Mouse (Mus musculus) c-Kit-positive CD71-positive TER-119-positive erythroid progenitor cells, embryonic 14.5 days (primary cell): Measurements from ENCODE around the gene B230217C12Rik.

Source experiments
- DNase-seq: peaks from one replicate; pipeline ENCODE4 v3.0.0-alpha.2; 2013; ENCODE audit warnings: low spot score

B230217C12Rik gene

GRCm38 (mm10) chr11:97840539-97840954 lies at the start of gene B230217C12Rik:
Gene B230217C12Rik, plus strand, starts transcription at chr11:97840780.
- no peak for DNase-seq

- DNase-seq, result peak; percentile 77
These were observed 47.4 kb upstream of the B230217C12Rik start for GRCm38 (mm10) chr11:97793165-97793564.

DNA sequence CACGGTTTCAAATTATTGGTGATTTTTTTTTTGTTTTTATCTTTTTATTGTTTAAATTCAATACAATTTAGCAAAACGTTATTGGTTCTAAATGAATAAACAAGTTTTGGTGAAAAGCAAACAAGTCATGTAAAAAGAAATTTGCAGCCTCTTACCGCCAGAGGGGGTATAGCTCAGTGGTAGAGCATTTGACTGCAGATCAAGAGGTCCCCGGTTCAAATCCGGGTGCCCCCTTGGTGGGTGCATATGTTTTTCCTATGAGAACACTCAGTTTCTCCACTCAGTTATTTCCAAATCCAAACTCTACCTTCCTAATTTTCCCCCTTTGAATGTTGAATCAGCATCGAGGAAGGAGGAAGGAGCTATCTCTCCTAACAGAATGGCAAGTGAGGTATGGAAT lies 43.7 kb upstream of the B230217C12Rik start:
- peak; percentile 62 for DNase-seq

- no peak for DNase-seq
These were observed 43.1 kb upstream of the B230217C12Rik start for GRCm38 (mm10) chr11:97797369-97798082.

GRCm38 (mm10) chr11:97798083-97798435 lies 42.5 kb upstream of the B230217C12Rik start:
- no peak for DNase-seq

- peak; percentile 77 for DNase-seq
These were observed 41.8 kb upstream of the B230217C12Rik start, which contains the start of gene Lasp1 for GRCm38 (mm10) chr11:97798782-97799145. Gene Lasp1, plus strand, starts transcription at chr11:97799000.

DNA sequence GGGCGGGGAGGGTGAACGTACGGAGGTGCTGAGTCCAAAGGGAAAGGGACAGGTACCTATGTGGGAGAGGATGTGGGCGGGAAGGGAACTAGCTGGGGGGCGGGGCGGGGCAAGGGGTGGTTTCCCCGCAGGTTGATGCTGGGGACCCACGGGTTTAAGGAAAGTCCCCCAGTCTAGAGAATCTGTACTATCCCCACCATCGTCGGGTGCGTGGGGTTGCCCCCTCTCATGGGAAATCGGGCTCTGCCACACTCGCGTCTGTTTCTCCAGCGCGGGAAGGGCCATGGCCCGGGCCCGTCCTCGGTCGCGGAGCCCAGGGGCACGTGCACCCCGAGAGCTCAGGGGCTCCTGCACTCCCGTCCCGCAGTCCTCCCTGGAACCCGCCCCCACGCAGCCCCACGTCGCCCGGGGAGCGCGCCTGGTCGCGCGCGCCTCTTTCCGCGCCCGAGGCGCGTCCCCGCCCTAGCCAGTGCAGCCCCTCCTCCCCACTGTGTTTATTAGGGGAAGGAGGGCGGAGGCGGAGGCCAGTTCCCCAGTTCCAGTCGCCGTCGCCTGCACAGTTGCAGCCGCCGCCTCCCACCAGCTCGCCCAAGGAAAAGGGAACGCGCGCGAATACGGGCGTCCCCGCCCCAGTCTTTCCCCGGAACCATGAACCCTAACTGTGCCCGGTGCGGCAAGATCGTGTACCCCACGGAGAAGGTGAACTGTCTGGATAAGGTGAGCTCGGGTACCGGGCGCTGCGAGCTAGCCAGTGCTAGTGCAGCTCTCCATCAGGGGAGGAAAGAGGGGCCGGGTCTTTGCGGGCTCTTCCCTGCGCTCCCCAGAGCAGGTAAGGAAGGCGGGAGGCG lies 41.2 kb upstream of the B230217C12Rik start:
- DNase-seq, result no peak

- no peak for DNase-seq
These were observed 40.4 kb upstream of the B230217C12Rik start for GRCm38 (mm10) chr11:97799994-97800690.

DNA sequence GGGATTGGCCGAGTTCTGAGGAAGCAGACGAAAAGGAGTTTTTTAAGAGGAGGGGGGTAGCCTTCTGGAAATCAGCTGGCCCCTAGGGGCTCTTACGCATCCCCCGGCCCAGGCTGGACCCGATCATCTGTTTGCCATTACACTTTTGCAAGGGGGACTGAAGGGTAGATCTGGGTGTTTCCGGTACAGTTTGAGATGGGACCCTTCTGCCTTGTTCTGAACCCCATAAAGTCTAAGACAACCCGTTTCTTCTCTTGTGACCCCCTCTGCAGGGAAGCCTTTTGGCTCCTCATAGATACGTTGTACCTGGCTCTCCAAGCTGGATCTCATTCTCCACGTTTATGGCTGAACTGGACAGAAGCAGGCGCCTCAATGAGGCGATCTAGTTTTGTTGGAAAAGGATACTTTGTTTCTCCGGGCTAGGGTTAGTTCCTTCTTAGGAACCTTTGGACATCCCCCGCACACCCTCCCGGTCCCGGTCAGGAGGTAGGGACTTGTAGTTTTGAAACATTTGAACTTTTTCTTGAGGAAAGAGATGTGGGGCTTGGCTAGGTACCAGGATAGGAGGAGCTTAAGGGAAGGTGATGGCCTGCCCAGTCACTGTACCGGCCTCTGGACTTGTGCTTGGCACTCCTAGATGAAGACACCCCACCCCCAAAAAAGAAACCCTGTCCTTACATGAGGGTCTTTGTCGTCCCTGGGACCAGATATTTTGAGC lies 39.7 kb upstream of the B230217C12Rik start:
- no peak for DNase-seq

- DNase-seq, result no peak
These were observed 39.0 kb upstream of the B230217C12Rik start for GRCm38 (mm10) chr11:97801409-97802193.

DNA sequence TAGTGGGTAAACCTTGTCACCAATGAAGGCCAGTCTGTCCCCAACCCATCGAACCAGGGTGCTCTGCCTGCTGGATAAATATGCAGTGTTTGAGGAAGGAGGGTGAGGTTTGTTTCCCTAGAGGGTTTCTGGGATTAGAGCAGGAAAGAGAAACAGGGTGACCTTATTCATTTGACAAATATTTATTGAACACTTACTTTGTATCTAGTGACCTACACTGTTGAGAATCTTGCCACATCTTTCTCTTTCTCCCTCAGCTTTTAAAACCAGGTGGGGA lies 38.4 kb upstream of the B230217C12Rik start:
- no peak for DNase-seq

- DNase-seq, result no peak
These were observed 38.1 kb upstream of the B230217C12Rik start for GRCm38 (mm10) chr11:97802495-97802894.

GRCm38 (mm10) chr11:97803847-97804246 lies 36.7 kb upstream of the B230217C12Rik start:
- DNase-seq, result no peak

GRCm38 (mm10) chr11:97804841-97805661 lies 35.5 kb upstream of the B230217C12Rik start:
- DNase-seq, result no peak

DNA sequence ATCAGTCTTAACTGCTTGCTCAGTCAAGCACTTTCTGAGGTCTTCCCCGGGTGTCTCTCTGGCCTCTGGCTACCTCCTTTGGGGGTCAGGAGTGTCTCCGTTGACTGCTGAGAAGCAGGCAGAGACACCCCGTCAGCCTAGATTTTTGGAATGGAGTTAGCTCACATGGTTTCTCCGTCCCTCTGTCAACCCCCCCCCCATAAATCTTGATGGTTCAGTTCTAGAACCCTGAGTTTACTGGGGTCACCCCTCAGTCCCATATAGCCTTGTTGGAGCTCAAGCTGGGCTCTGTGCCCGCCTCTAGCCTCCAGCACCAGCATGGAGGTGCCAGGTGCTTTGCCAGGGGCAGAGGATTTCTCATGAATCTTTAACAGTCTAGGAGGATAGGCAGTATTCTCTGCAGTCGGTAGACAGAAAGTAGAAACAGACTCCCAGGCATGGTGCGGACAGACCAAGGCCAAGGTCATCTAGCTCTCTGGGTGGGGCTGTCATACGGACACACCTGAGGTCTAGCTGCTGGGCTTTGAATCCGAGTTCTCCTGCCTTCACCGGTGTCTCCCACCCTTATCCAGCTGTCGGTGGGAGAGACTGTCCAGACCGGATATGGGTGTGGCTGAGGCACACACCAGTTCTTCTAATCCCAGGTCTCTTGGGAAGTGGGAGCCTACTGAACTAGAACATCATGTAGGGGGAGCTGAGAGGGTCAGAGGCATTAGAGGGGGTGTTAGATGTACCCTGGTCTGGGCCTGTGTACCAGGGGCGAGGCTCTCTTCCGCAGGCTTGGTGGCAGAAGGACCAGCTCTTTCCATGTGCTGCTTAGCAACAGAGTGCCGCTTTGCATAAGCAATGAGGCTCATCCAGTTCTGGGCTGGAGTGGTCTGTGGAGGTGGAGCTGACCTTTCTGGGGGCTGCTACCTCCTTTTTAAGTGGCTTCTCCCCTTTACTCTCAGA lies 34.6 kb upstream of the B230217C12Rik start:
- no peak for DNase-seq

- no peak for DNase-seq
These were observed 34.0 kb upstream of the B230217C12Rik start for GRCm38 (mm10) chr11:97806613-97806964.

DNA sequence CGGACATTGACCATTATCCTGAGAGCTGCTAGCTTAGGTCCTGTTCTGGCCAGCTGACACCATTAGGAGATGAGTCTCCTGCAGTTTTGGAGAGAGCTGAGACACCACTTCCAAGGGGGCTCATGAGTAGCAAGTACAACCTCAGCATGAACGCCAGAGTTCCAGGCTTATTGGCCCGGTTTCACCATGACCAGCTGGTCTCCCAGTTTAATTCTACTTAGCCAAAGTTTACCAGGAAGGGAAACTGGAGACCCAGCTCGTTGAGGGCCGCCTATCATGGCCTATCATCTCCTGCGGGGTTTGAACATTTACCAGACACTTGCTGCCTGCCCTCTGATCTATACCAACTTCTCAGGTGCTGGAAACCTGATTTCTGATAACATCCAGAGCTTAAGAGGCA lies 33.0 kb upstream of the B230217C12Rik start:
- no peak for DNase-seq

DNA sequence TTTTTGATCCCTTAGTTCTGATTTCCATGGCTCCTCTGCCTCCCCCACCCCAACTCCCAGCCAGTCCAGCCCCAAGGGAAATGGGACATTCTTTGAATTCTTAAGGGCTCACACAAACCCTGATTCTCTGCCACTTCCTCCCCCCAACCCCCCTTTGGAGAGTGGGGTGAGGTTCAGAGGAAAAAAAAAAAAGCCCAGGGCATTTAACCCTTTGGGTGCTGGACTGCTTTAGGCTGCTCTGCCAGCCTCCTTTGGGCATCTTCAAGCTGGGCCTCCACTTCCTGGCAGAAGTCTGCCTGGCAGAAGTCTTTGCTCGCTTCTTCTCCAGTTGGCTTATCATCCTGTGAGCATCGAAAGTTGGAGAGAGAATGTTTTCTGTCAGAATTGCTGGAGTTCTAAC lies 32.5 kb upstream of the B230217C12Rik start:
- no peak for DNase-seq

- DNase-seq, result no peak
These were observed 31.9 kb upstream of the B230217C12Rik start for GRCm38 (mm10) chr11:97808621-97809234.
